Mouse (Mus musculus) midbrain, embryonic 10.5 days (tissue): ENCODE measurements around the gene Gm13698. TPM values are rescaled to one million over a fixed set of nuclear protein-coding genes. Genes with fewer than 3 reads are reported as not detected.

ENCODE experiments used
- polyA plus RNA-seq: library from polyadenylated mRNA; unstranded; fragments of >200 nt; fragmentation: Nextera tagmentation; extraction: Ambion mirVana; gene quantifications from 2 replicates; pipeline ENCODE4 v1.2.1, GENCODE M21; 2016

Gene Gm13698
- polyA plus RNA-seq, 1 experiment from 2014 or later, result not detected

Other genes starting within 250 kb of the Gm13698 start
- gene Itgav, start 231.3 kb upstream of the Gm13698 start, polyA plus RNA-seq, result 28.8 and 29.2 TPM in 2 replicates
- gene Fam171b, start 143.1 kb upstream of the Gm13698 start, polyA plus RNA-seq, result 24.3 and 32.6 TPM in 2 replicates
- not detected in 2 replicates for gene Zswim2, start 14.5 kb upstream of the Gm13698 start, polyA plus RNA-seq
- gene Gm13693, start 5.8 kb downstream of the Gm13698 start, polyA plus RNA-seq, result not detected in 2 replicates
- gene Gm13695, start 11.6 kb downstream of the Gm13698 start, polyA plus RNA-seq, result not detected in 2 replicates
- not detected in 2 replicates for gene Gm13696, start 17.4 kb downstream of the Gm13698 start, polyA plus RNA-seq
- gene Gm13694, start 23.2 kb downstream of the Gm13698 start, polyA plus RNA-seq, result not detected in 2 replicates
- not detected in 2 replicates for gene Gm13697, start 29.1 kb downstream of the Gm13698 start, polyA plus RNA-seq
- gene Gm13691, start 34.9 kb downstream of the Gm13698 start, polyA plus RNA-seq, result not detected in 2 replicates